Mouse (Mus musculus): Measurements from ENCODE around the gene Chd2. TPM values are rescaled to one million over a fixed set of nuclear protein-coding genes. Genes with fewer than 3 reads are reported as not detected.

Chd2 gene
- polyA plus RNA-seq, 1 experiment from 2014 or later: 40.2 TPM

GRCm38 (mm10) chr7:73411986-73412385, 129.6 kb downstream of the Chd2 start:
- H3K27ac ChIP-seq (ENCODE audit: low read depth, low read length): peak overlapping the region; percentile 15; the same call in 1 of the 2 replicates
- no peak for ATAC-seq
- no peak overlapping the region for H3K9ac ChIP-seq (ENCODE audit: low read length)

GRCm38 (mm10) chr7:73411523-73411922, 130.1 kb downstream of the Chd2 start:
- DNase-seq (ENCODE audit: low spot score): no peak
- Histone ChIP-seq H3K4me2 (ENCODE audit: low read length) (no peak overlapping the region), H3K27ac (ENCODE audit: low read depth, low read length) (no peak overlapping the region), H3K4me1 (ENCODE audit: control insufficient read depth, insufficient read depth, low read length) (no peaks in the 10 kb centered on the region), H3K4me3 (ENCODE audit: low read depth, low read length) (no peak overlapping the region), H3K36me3 (ENCODE audit: control insufficient read depth, insufficient read depth, low read length) (peaks cover 78% of the 10 kb centered on the region), H3K27me3 (replicated peaks; ENCODE audit: control insufficient read depth, insufficient read depth, low read length) (no peaks in the 10 kb centered on the region), H3K9ac (ENCODE audit: low read length) (no peak overlapping the region), H3K9me3 (replicated peaks; ENCODE audit: control insufficient read depth, low read length) (no peaks in the 10 kb centered on the region)
- no peak for ATAC-seq
- WGBS: 65% methylated on average over 7 of the region's 7 CpGs

More at GRCm38 (mm10) chr7:73411986-73412385, 129.6 kb downstream of the Chd2 start:
- H3K27me3 ChIP-seq (replicated peaks; ENCODE audit: control insufficient read depth, insufficient read depth, low read length): no peaks in the 10 kb centered on the region
- peaks cover 78% of the 10 kb centered on the region for H3K36me3 ChIP-seq (ENCODE audit: control insufficient read depth, insufficient read depth, low read length)
- H3K4me3 ChIP-seq (ENCODE audit: low read depth, low read length): no peak overlapping the region
- WGBS: 82% methylated on average over 4 of the region's 4 CpGs
- H3K9me3 ChIP-seq (replicated peaks; ENCODE audit: control insufficient read depth, low read length): no peaks in the 10 kb centered on the region
- no peaks in the 10 kb centered on the region for H3K4me1 ChIP-seq (ENCODE audit: control insufficient read depth, insufficient read depth, low read length)
- DNase-seq (ENCODE audit: low spot score): no peak
- H3K4me2 ChIP-seq (ENCODE audit: low read length): no peak overlapping the region

- H3K4me2 ChIP-seq (ENCODE audit: low read length): no peak overlapping the region
- peaks cover 7% of the 10 kb centered on the region; the same call in 1 of the 2 replicates for H3K4me1 ChIP-seq (ENCODE audit: control insufficient read depth, insufficient read depth, low read length)
- H3K9ac ChIP-seq (ENCODE audit: low read length): no peak overlapping the region
- WGBS: 94% methylated on average over 11 of the region's 11 CpGs
- H3K27me3 ChIP-seq (replicated peaks; ENCODE audit: control insufficient read depth, insufficient read depth, low read length): no peaks in the 10 kb centered on the region
- DNase-seq (ENCODE audit: low spot score) (no peak), ATAC-seq (no peak)
- H3K9me3 ChIP-seq (replicated peaks; ENCODE audit: control insufficient read depth, low read length): no peaks in the 10 kb centered on the region
- no peak overlapping the region for H3K4me3 ChIP-seq (ENCODE audit: low read depth, low read length)
- H3K36me3 ChIP-seq (ENCODE audit: control insufficient read depth, insufficient read depth, low read length): peaks cover 48% of the 10 kb centered on the region
- no peak overlapping the region for H3K27ac ChIP-seq (ENCODE audit: low read depth, low read length)
These were observed 136.1 kb downstream of the Chd2 start for GRCm38 (mm10) chr7:73405550-73405949.

- ATAC-seq (no peak), DNase-seq (ENCODE audit: low spot score) (no peak)
- no peaks in the 10 kb centered on the region for H3K27me3 ChIP-seq (replicated peaks; ENCODE audit: control insufficient read depth, insufficient read depth, low read length)
- H3K4me1 ChIP-seq (ENCODE audit: control insufficient read depth, insufficient read depth, low read length): peaks cover 19% of the 10 kb centered on the region
- peaks cover 33% of the 10 kb centered on the region for H3K36me3 ChIP-seq (ENCODE audit: control insufficient read depth, insufficient read depth, low read length)
- H3K9ac ChIP-seq (ENCODE audit: low read length): no peak overlapping the region
- no peak overlapping the region for H3K4me3 ChIP-seq (ENCODE audit: low read depth, low read length)
- WGBS: 55% methylated on average over 3 of the region's 3 CpGs
- no peak overlapping the region for H3K4me2 ChIP-seq (ENCODE audit: low read length)
- H3K9me3 ChIP-seq (replicated peaks; ENCODE audit: control insufficient read depth, low read length): no peaks in the 10 kb centered on the region
- no peak overlapping the region for H3K27ac ChIP-seq (ENCODE audit: low read depth, low read length)
These were observed 138.1 kb downstream of the Chd2 start for GRCm38 (mm10) chr7:73403538-73403937.

GRCm38 (mm10) chr7:73402671-73403070, 139.0 kb downstream of the Chd2 start:
- Histone ChIP-seq H3K4me3 (ENCODE audit: low read depth, low read length) (no peak overlapping the region), H3K36me3 (ENCODE audit: control insufficient read depth, insufficient read depth, low read length) (peaks cover 30% of the 10 kb centered on the region), H3K9me3 (replicated peaks; ENCODE audit: control insufficient read depth, low read length) (no peaks in the 10 kb centered on the region), H3K4me1 (ENCODE audit: control insufficient read depth, insufficient read depth, low read length) (peaks cover 27% of the 10 kb centered on the region), H3K4me2 (ENCODE audit: low read length) (no peak overlapping the region), H3K27me3 (replicated peaks; ENCODE audit: control insufficient read depth, insufficient read depth, low read length) (no peaks in the 10 kb centered on the region), H3K9ac (ENCODE audit: low read length) (no peak overlapping the region), H3K27ac (ENCODE audit: low read depth, low read length) (peak overlapping the region; percentile 39; the same call in 1 of the 2 replicates)
- WGBS: 68% methylated on average over 1 of the region's 1 CpGs
- DNase-seq (ENCODE audit: low spot score): no peak
- ATAC-seq: no peak

- Histone ChIP-seq H3K27ac (ENCODE audit: low read depth, low read length) (no peak overlapping the region), H3K4me2 (ENCODE audit: low read length) (no peak overlapping the region), H3K36me3 (ENCODE audit: control insufficient read depth, insufficient read depth, low read length) (peaks cover 25% of the 10 kb centered on the region; the same call in 1 of the 2 replicates), H3K9ac (ENCODE audit: low read length) (no peak overlapping the region), H3K9me3 (replicated peaks; ENCODE audit: control insufficient read depth, low read length) (no peaks in the 10 kb centered on the region), H3K4me3 (ENCODE audit: low read depth, low read length) (no peak overlapping the region), H3K4me1 (ENCODE audit: control insufficient read depth, insufficient read depth, low read length) (peaks cover 31% of the 10 kb centered on the region), H3K27me3 (replicated peaks; ENCODE audit: control insufficient read depth, insufficient read depth, low read length) (no peaks in the 10 kb centered on the region)
- peak; percentile 82 for DNase-seq (ENCODE audit: low spot score)
- 0 out of 2 replicates have a peak, but pooled peaks have one; percentile 13 for ATAC-seq
- 5% methylated on average over 2 of the region's 2 CpGs for WGBS
These were observed 139.5 kb downstream of the Chd2 start for GRCm38 (mm10) chr7:73402106-73402505.

- H3K27ac ChIP-seq (ENCODE audit: low read depth, low read length): peak overlapping the region; percentile 72
- H3K27me3 ChIP-seq (replicated peaks; ENCODE audit: control insufficient read depth, insufficient read depth, low read length): no peaks in the 10 kb centered on the region
- peak overlapping the region; percentile 16 for H3K4me3 ChIP-seq (ENCODE audit: low read depth, low read length)
- DNase-seq (ENCODE audit: low spot score): peak; percentile 94
- peak; percentile 74 for ATAC-seq
- WGBS: 3% methylated on average over 20 of the region's 20 CpGs
- no peak overlapping the region for H3K9ac ChIP-seq (ENCODE audit: low read length)
- H3K9me3 ChIP-seq (replicated peaks; ENCODE audit: control insufficient read depth, low read length): no peaks in the 10 kb centered on the region
- H3K4me2 ChIP-seq (ENCODE audit: low read length): peak overlapping the region; percentile 48
- peaks cover 40% of the 10 kb centered on the region for H3K4me1 ChIP-seq (ENCODE audit: control insufficient read depth, insufficient read depth, low read length)
- H3K36me3 ChIP-seq (ENCODE audit: control insufficient read depth, insufficient read depth, low read length): peaks cover 13% of the 10 kb centered on the region; the same call in 1 of the 2 replicates
These were observed 141.3 kb downstream of the Chd2 start for GRCm38 (mm10) chr7:73400051-73400916.

- ATAC-seq: peak; percentile 75
- WGBS: under 1% methylated on average over 19 of the region's 19 CpGs
These were observed 142.1 kb downstream of the Chd2 start for GRCm38 (mm10) chr7:73399501-73400044.

More at GRCm38 (mm10) chr7:73399501-73400044, 142.1 kb downstream of the Chd2 start:
- Histone ChIP-seq H3K4me1 (ENCODE audit: control insufficient read depth, insufficient read depth, low read length) (peaks cover 40% of the 10 kb centered on the region), H3K36me3 (ENCODE audit: control insufficient read depth, insufficient read depth, low read length) (peaks cover 6% of the 10 kb centered on the region; the same call in 1 of the 2 replicates), H3K9ac (ENCODE audit: low read length) (peak overlapping the region; percentile 47; the same call in 1 of the 2 replicates), H3K4me3 (ENCODE audit: low read depth, low read length) (peak overlapping the region; percentile 16), H3K27ac (ENCODE audit: low read depth, low read length) (peak overlapping the region; percentile 72), H3K9me3 (replicated peaks; ENCODE audit: control insufficient read depth, low read length) (no peaks in the 10 kb centered on the region), H3K4me2 (ENCODE audit: low read length) (peak overlapping the region; percentile 48), H3K27me3 (replicated peaks; ENCODE audit: control insufficient read depth, insufficient read depth, low read length) (no peaks in the 10 kb centered on the region)
- peak; percentile 91 for DNase-seq (ENCODE audit: low spot score)
